Mouse (Mus musculus): ENCODE measurements at regions not wholly inside any gene's neighbourhood (a gene's known extent, or its start where the extent isn't known, plus 50 kb on each side); places are given as distances from the start of the nearest gene placed in this dataset.
"Not testable (repeated sequence)": the region's sequence is repeated elsewhere in the genome, so short reads cannot be mapped to it uniquely, and the experiment has no call there.

DNA sequence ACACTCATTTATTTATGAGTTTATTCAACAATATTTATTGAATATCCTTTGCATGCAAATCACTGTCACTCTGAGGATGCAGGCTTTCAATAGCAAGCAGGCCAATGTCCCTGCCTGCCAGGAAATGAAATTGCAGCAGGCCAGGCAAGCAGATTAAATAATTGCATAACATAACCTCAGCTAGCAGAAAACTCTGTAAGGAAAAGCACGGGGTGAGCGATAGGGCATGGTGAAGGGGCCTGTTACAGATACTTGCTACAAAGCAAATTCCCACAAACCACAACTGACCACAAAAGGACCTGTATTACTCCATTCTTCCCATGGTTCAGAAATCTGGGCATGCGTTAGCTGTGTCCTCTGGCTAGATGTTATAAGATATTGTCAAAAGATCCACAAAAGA is 509.8 kb downstream of the Bnc2 start:
- no peak for DNase-seq (ENCODE audit: low spot score in 2 of 2)

DNA sequence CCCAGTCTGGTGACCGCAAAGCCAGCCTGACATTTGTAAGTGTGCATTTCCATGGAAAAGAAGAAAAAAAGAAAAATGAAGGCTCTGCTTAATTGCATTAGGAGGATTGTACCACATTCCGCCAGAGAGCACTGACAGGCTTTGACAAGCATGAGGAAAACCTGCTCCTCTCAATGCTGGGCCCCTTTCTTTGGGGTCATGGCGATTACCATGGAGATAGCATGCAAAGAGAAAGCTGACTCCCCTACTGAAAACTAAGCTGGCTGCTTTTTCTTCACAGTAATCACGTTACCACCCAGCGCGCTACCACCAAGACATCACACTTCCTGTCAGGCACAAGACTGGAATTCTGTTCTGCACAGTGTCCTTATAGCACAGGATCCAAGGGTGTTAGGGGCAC is 502.2 kb downstream of the Bnc2 start:
- DNase-seq (ENCODE audit: low spot score in 2 of 2), result no peak

DNA sequence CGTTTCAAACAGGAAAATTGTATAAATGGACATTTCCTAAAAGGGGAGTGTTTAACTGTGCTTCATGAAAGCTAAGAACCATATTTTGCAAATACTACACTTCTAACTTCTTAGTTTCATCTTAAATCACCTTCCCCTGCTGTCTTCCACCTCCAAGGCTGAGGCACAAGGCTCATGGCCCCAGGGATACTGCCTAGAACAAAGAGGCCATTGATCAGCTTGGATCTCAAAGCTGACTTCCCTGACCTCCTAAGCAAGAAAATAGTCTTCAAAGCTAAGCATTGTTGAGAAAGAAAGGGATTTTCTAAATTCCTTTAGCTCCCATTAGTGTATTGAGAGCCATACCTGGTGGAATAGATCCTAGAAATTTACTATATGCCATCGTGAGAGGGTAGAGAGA is 501.6 kb downstream of the Bnc2 start:
- DNase-seq (ENCODE audit: low spot score in 2 of 2), result no peak

DNA sequence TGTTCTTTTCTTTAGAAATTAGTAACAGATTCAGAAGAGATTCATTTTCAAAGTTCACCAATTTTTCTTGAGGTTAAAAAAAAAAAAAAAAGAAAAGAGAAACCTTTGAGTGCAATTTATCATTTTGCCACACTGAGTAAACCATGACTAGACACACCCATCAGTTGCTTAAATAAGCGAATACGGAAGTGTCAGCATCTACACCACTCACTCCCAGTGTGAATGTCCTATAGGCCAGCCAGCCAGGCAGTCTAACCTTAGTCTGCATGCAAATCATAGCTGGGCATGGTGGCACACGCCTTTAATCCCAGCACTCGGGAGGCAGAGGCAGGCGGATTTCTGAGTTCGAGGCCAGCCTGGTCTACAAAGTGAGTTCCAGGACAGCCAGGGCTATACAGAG is 498.6 kb downstream of the Bnc2 start:
- not testable (repeated sequence) for DNase-seq (ENCODE audit: low spot score in 2 of 2)

DNA sequence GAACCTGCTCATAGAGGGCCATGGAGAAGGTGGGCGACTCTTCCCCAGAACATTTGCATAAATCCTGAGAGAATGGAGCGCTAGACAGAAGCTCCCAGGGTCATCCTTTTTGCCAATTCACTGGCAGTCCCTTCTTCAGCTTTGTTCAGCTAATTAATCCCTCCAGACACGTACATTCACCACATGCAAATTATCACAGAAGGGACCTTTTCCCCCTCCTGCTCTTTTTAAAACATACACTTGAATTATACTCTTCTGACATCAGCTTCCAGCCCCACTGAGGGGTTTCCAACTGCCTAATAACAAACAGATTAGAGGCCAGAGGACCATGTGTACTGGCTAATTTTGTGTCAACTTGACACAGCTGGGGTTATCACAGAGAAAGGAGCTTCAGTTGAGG is 497.2 kb downstream of the Bnc2 start:
- DNase-seq (ENCODE audit: low spot score in 2 of 2), result no peak

DNA sequence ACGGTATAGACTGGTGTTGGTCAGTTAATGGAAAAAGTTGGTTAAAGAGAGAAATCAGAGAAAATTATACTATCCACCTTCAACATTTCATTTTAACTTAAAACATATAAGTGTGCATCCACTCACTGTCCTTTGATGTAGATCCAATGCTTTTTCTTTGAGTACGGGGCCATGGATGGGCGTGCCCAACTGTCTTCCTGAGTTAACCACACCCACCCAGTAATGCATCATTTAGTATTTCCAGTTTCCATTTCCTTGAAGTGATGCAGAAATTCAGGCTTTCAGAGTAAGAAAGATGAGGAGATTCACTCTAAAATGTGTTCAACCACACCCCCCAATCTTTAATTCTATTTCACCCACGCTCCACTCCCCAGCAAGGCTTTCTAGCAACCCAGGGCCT is 490.6 kb downstream of the Bnc2 start:
- DNase-seq (ENCODE audit: low spot score in 2 of 2), result no peak

DNA sequence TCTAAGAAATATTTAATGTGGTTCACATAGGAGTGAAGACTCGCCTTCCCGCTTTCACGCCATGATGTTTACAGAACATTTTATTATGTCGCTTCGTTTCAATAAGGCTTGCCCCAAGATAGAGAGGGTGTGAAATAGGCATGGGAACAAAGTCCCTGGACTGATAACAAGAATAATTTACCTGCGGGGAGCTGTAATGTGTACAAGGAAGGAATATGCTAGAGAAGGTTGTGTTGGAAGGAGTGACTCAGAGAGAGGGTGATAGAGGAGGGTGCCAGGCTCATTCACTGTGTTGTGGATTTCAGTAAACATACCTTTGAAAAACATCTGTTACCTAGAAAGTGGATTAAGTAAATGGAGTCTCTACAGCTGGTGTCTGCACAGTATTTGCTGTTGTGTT is 490.2 kb downstream of the Bnc2 start:
- DNase-seq (ENCODE audit: low spot score in 2 of 2), result no peak

DNA sequence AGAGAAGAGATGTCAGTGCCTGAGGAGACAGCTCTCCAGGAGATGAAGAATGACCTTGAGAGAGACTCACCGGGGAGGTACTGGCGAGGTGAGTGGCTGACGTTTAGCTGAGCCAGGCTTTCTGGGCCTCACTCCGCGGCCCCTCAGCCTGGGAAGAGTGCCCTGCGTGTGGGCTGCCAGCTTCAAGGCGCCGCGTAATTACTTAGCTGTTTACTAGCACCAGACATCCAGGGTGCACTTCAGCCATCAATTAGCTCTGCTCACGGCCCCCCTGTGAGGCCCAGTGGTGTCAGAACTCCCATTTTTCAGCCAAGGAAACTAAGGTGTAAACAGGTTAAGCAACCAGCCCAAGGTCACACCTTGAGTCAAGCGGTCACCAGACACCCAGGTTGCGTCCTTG is 485.8 kb downstream of the Bnc2 start:
- DNase-seq (ENCODE audit: low spot score in 2 of 2), result no peak

DNA sequence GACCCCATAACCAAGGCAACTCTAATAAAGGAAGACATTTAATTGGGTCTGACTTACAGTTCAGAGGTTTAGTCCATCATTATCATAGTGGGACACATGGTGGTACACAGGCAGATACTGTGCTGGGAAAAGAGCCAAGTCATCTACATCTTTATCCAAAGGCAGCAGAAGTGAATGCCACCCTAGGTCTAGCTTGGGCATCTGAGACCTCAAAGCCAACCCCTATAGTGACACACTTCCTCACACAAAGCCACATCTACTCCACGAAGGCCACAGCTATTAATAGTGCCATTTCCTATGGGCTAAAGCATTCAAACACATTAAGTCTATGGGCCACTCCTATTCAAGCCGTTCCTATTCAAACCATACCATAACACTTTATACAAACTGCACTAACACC is 483.8 kb downstream of the Bnc2 start:
- DNase-seq (ENCODE audit: low spot score in 2 of 2), result no peak

DNA sequence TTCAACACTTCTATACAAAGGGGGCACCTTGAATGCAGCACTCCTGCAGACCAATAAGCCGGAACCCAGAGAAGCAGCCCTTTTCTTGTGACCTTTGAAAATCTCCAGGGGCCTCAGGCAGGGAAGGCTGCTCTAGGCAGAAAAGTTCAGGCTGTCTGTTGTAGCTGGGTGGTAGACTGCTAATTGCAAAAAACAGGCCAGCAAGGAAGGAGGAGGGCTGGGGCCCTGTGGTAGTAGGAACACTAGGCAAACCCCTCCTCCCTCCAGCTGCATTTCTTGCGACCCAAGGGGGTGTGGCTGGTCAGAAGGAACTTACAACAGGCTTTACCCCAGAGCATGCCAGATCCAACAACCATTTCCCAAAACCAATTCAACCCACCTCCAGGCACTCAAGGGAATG is 482.8 kb downstream of the Bnc2 start:
- DNase-seq (ENCODE audit: low spot score in 2 of 2), result no peak

DNA sequence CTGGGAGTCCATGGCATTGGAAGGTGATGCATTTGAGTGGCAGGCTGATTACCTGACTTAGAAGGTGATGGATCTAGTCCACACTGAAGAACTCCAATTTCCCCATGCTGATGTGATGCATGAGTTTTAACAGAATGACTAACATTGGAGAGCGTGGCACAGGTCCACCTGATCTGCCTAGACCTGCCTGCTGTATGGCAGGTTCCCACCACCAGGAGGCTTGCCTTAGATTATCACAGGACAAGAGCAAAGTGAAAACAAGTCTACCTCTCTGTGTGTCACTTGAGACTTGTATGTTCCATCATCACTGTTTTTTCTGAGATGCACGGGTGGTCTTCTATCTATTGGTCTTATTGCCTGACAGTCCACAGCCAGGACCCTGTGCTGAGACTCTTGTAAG is 478.3 kb downstream of the Bnc2 start:
- no peak for DNase-seq (ENCODE audit: low spot score in 2 of 2)

DNA sequence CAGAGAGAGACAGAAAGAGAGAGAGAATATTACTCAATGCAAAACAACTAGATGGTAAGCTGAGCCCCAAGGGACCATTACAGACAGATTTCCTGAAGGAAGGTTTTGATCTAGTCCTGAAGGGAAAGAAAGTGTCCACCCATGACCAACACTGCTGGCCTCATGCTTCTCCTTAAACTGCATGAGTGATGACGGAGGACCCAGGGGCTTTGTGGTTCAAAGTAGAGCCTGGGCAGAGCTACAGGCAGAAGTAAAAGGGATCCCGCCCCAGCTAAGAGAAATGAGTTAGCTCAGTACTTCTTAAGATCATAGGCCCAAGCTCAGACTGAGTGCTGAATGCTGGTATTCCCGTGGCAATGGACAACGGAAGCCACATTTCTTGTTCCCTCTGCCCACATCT is 476.9 kb downstream of the Bnc2 start:
- no peak for DNase-seq (ENCODE audit: low spot score in 2 of 2)

DNA sequence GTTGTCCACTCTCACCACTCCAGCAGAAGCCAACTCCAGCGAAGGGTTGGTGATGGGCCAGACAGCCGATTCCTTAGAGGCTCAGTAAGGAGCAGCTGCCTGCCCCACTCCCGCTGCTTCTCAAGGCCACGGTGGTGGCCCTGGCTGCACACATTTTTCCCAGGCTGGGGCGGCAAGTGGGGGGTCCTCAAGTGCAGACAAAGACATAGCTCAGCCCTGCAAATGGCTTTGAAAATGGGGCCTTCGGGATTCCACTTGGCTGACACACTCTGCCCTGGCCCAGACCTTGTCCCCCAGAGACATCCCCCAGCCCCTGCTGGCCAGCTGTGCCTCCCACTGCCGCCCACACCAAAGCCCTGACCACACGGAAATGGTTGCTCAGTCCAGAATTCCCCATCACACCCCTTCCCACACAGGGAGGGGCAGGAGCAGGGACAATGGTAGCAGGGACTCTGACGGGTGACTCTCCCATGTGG is 475.9 kb downstream of the Bnc2 start:
- DNase-seq (ENCODE audit: low spot score in 2 of 2), result no peak

DNA sequence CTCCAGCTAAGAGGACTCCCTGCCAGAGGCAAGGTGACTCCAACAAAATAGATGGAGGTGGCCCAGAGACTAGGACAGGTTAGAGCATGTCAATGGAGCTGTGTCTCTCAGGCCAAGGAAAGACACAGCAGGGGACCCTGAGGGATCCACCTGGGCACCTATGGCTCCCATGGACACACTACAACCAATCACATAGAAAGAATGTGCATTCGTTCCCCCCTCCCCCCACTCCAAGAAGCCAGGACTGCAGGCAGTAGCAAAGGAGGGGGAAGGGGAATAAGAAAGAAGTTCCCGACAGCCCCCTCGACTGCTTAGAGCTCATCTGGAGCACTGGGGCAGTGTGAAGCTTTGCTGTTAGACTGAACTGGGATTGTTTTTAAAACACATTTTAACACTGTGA is 474.1 kb downstream of the Bnc2 start:
- DNase-seq (ENCODE audit: low spot score in 2 of 2), result no peak

DNA sequence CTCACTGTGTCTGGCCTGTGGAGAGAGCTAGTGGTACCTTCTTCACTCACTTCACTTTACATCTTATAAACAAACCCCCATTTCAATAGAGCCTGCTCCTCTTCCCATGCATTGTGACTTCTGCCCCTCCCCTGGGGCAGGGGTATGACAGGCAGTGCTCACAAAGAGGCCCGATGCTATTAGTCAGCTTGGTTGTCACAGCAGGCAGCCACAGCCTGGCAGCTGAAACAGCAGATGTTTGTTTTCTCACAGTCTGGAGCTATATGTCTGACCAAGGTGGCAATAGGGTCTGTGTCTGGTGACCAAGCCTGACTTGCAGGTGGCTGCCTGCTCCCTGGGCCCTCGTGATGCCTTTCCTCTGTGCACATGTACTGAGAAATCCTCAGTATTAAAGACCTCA is 472.8 kb downstream of the Bnc2 start:
- no peak for DNase-seq (ENCODE audit: low spot score in 2 of 2)

DNA sequence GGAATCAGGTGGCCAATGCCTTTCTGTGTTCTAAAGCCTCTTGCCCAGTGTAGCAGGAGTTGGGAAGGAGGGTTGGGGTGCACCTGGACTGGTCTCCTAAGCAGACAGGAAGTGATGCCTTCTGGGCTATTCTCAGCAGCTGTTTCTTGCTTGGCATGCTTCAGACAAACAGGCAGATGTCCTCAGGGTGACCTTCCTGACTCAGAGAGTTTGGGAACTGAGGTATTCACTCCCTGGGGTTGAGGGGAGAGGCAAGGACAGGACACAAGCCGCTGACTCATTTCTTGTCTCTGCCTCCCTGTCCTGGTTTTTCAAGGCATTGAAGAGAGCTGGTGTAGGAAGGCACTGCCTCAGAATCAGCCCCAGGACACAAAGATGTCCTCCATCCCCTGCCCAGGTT is 471.4 kb downstream of the Bnc2 start:
- DNase-seq (ENCODE audit: low spot score in 2 of 2), result no peak

DNA sequence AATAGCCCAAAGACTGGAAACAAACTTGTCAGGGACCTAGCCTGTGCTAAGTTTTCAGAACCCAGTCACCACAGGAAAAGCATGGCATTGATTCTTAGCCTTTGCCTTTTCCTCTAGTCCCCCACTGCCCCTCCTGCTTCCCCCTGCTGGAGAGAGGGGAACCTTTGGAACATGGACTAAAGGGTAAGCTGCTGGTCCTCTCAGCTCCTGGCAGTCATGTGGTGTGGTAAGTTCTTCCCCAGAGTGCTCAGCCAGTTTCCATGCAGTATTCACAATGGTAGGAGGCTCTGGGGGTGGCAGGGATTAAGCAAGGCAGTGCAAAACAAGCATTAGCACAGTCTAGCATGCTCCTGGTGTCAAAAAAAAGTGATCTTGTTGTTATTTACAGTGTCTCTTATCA is 470.3 kb downstream of the Bnc2 start:
- DNase-seq (ENCODE audit: low spot score in 2 of 2), result no peak

DNA sequence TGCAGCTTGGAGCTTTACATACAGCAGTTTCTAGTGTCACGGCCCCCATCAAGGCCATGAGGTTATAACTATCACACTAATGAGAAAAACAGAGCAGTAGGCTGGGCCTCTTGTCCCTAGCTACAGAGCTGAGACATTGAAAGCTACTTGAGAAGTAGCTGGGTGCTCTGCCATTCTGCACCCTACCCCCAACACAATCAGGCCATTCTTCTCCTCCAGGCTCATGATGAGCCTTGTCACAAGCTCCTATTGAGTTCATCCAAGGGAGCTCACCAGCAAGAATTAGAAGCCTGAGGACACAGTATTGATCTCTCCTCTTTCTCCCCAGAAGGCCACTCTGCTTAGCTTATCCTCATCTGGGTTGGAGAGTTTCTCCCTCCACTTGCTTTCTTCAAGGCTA is 466.9 kb downstream of the Bnc2 start:
- no peak for DNase-seq (ENCODE audit: low spot score in 2 of 2)

DNA sequence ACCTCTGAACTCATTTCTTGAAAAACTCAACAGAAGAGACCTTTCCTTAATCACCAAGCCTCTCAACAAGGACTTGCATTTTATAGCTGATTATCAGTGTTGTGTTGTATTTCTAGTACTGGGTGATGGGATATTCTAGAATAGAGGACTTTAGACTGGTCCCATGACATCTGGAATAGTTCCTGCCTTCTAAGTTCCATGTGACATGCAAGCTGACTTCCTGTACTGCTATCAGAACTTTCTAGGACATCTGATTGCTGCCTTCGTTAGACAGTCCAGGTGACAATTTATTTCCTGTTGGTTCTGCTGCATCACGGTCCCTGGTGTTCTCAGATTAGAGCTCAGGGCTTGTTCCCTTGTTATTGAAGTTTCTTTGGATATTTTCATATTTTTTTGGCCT is 465.5 kb downstream of the Bnc2 start:
- no peak for DNase-seq (ENCODE audit: low spot score in 2 of 2)

DNA sequence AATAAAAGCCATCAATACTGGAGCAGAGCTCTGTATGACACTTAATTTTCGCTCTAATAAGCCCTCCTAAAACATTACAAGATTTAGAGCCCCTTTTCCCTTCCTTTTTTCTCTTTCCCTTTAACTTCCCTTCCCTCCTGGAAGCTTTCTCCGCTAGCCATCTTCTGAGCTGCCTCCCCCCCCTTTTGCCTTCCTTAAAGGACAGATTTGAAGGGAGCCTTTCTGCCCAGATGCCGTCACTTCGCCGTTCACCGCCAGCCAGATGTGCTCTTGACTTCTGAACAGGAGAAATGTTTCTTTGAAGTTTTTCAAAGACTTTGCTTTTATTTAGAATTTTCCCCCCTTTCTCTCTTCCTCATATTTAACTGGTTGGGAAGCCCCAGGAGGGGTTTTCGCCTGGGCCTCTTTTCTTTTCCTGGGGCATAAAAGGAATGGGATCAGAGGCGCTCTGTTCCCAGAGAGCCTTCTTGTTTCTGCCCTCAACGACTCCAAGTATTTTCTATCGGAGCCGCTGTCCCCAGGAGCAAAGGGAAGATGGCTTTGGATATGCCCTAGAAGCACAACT is 463.7 kb downstream of the Bnc2 start:
- no peak for DNase-seq (ENCODE audit: low spot score in 2 of 2)

DNA sequence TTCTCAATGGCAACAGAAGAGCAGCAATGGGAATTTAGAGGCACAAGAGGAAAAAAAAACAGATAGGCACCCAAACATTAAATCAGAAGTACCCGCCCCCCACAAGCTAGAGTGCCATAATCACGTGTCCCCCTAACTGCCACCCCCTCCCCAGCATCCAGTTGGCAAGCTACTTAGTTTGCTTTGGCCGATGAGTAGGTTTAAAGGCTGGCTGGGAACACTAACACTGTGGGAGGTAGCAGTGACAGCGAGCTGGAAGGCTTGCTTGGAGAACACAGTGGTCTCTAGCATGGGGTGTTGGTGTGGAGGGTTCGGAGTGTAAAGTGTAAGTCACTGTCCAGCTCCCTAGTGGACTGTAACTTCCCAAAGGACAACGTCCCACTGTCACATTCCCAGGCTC is 463.1 kb downstream of the Bnc2 start:
- no peak for DNase-seq (ENCODE audit: low spot score in 2 of 2)

DNA sequence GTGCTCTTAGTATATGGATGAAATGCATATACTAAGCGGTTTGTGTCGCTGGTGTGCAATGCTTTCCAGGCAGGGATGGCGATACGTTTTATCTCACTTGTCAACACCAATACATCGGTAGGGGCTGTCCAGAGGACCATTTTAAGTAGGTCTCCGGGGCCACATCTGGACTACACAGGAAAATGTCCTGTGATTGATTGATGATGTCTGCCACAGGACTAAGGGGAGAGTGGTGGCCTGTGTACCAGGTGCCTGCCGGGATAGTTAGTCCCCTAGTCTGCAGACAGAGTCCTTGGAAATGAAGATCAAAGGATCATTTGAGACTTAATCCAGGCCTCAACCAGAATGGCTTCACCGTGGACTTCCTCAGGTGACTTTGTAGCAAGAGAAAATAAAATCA is 460.6 kb downstream of the Bnc2 start:
- DNase-seq (ENCODE audit: low spot score in 2 of 2), result no peak

DNA sequence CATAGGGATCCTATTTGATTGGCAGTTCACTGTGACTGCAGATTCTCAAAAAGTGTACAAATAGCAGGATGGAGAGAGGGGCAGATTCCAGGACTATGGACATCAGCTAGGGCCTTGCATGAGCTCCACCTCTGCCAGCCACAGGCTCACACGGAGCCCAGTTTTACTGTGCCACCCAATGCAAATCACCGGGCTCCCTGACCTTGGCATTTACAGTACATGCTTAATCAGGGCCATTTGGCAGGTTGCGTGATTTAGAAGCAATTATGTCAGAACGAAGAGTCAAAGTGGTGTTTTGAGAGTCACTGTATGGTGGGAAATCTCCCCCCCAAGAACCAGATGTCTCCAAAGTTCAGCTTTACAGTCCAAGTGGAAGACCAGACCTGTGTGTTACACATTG is 456.1 kb downstream of the Bnc2 start:
- DNase-seq (ENCODE audit: low spot score in 2 of 2), result no peak

DNA sequence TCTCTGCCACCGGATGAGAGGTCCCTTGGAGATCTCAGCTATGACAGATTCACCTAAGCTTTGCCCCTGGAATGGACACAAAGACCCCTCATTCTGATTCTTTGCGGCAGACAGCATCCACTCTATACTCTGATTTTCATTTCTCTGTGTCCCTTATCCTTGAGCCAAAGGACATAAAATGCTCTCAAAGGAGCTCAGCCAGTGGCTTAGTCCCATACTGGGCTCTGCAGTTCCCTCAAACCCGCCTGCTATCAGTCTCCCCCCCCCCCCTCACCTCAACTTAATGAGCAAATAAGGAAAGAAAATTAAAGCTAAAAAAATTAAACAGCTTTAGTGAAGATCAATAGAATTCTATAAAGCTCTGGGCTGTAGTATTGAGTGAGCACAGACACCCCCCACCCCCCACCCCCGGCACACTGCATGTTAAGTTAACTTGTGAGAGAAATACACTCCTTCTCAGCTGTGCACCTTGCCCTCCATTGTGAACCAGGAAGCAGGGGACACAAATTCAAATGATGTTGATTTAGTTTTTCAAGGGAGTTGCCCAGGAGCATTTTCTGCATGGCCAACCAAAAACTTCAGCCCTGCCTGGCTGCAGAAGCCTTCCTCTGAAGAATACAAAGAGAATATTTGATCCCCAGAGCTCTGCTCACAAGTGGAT is 452.9 kb downstream of the Bnc2 start:
- no peak for DNase-seq (ENCODE audit: low spot score in 2 of 2)
